Mouse (Mus musculus): ENCODE data around the gene Ptgs1.
A peak's percentile ranks its signal among the peaks of the same experiment; 100 is the strongest.
"Not testable (repeated sequence)": the region's sequence is repeated elsewhere in the genome, so short reads cannot be mapped to it uniquely, and the experiment has no call there.

Gene Ptgs1

DNA sequence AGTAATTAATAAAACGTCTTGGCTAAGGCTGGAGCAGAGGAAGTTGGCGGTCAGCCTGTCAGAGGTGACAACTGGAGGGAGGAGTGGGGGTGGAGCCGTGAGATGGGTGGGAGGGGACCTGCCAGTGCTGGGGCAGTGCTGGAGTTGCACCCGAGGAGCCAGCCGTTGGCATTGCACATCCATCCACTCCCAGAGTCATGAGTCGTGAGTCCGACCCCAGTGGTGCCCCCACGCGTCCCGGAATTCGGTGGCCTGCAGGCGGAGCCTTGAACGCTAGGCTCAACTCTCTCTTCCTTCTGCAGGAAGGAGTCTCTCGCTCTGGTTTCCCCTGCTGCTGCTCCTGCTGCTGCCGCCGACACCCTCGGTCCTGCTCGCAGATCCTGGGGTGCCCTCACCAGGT lies at the start of gene Ptgs1:
Gene Ptgs1, plus strand, starts transcription at position 61 of the 400 bp plus-strand sequence.
- no peak for DNase-seq

DNA sequence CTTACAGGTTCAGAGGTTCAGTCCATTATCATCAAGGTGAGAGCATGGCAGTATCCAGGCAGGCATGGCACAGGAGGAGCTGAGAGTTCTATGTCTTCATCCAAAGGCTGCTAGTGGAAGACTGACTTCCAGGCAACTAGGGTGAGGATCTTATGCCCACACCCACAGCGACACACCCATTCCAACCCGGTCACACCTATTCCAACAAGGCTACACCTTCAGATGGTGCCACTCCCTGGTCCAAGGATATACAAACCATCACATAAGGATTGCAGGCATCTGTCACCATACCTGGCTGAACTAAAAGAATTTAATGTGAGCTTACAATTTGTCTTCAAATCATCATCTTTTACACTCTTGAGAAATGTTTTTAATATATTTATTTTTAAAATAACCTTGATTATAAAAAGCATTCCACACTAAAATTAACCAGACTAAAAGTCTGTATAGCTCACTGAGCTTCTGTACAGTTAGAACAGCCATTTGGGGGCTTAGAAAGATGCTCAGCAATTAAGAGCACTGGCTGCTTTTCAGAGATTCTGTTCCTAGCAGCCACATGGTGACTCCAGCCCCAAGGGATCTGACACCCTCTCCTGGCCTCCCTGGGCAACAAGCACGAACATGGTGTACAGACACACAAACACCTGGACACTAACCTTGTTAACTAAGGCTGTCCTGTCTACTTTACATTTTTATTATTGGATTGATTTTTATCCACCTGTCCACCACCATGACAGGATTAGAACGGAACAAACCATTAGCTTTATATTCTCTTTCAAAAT lies 48.4 kb upstream of the Ptgs1 start:
- DNase-seq, result not testable (repeated sequence)

DNA sequence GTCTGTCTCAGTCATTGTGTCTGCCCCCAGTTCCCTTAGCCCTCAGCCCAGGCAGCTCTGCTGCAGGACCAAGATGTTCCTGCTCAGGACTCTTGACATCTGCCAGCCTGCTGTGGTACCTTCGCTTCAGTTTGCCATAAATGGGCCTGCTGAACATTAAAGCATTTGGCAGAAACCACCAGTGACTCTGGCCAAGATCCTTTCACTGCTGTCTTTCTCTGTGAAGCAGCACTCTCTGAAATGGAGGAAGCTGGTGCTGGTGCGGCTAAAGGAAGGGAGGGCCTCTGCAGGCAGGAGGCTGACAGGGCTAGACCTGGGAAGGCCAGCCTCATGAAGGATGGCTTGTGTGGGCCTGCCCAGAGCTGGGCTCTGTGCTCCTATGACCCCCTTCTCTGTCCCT lies 46.9 kb upstream of the Ptgs1 start:
- DNase-seq, result no peak

DNA sequence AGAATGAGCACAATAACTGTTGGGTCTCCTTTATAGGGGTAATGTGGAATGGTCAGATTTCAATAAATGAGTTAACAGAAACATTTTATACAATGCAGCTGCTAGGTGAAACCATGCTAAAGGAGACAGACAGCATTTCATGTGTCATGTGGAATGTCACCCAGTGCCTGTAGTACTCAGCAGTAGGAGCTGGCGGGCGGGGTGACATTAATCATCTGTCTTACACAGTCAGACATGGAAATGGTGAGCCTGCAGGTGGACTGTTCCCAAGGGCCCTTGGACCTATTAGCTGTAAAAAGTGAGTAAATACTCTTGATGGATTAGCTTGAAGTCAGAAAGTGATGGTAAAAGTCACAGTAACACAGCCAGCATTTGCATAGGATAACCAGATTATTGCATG lies 46.0 kb upstream of the Ptgs1 start:
- no peak for DNase-seq

DNA sequence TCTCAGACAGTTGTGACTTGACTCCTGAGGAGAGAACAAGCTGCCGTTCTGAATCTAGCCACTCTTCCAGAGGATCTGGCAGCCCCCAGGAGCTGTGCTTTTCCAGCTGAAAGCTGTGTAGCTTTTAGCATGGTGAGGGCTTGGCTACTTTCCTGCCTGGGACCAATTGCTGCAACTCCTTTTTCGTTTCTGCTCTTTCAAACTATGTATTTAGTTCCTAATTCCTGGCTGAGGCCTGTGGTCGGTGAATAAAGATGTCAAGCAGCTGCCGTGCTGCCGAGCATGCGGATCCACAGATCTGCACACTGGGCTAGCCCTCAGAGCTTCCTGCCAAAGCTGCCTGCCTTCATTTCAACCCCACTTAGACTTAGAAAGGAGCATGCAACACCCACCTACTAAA lies 45.4 kb upstream of the Ptgs1 start:
- no peak for DNase-seq

DNA sequence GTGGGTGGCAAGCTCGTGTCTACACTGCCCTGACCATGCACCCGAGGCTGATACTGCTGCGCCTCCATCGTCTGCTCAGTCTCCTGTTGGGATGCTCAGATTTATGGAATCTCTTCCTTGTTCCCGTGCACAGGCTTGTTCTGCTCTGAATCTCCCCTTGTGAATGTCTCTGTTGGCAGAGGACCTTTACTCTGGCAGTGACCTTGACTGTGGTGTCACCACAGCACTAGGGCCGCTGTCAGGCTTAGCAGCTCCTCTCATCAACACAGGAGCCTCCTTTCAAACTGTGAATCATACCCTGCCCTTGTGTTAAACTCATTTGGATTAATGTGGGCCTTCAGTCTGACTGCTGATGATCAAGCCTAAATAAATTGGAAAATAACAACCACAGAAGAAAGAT lies 41.0 kb upstream of the Ptgs1 start:
- not testable (repeated sequence) for DNase-seq

DNA sequence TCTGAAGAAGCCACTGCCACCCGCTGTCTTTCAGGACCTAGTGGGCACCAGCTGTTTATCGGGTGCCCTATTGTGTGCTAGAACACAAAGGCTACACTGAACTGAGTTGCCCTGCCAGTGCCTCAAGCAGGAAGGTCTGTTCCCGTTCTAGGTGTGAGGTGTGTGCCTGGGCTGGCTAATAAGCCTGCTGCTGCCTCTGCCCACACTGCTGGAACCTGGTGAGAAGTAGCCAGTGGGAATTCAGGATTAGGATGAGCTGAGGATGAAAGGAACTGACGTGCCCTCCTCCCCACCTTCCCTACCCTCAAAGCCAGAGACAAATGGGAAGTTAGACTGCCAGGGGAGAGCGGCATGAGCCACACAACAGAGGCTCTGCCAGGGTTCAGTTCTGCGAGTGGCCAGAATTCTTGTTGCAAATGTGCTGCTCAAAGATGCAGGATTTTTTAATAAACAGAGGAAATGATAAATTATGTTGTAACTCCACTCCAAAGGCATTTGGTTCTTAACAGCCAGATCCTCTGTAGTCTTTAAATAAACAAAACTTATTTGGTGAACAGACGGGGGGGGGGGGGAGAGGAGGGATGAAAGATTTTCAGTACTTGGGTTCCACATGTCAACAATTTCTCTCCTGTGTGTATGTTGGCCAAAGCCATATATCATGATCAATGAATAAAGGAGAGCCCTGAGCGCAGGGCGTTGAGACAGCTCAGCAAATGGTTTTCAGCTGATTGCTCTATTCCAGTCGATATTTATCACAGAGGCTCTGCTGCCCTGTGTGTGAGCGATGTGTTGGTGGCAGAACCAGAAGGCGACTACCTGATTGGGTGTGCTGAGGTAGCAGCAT lies 38.9 kb upstream of the Ptgs1 start:
- DNase-seq, result no peak

DNA sequence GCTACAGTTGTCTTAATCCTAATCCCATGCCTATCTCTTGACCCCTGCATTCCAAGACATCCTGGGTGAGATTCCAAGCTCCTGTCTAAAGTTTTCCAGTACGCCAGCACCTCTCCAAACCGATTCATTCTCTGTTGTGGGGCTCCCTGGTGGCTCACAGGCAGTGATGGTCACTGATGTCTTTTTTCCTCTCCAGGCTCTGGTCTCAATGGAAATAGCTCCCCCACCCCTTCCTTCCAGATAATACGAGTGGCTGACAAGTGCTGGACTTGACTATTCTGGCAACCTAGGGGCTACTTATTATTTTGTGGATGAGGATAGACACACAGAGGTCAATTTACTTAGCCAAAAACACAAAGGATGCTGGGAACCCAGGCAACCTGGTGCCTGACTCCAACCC lies 33.2 kb upstream of the Ptgs1 start:
- DNase-seq, result no peak

DNA sequence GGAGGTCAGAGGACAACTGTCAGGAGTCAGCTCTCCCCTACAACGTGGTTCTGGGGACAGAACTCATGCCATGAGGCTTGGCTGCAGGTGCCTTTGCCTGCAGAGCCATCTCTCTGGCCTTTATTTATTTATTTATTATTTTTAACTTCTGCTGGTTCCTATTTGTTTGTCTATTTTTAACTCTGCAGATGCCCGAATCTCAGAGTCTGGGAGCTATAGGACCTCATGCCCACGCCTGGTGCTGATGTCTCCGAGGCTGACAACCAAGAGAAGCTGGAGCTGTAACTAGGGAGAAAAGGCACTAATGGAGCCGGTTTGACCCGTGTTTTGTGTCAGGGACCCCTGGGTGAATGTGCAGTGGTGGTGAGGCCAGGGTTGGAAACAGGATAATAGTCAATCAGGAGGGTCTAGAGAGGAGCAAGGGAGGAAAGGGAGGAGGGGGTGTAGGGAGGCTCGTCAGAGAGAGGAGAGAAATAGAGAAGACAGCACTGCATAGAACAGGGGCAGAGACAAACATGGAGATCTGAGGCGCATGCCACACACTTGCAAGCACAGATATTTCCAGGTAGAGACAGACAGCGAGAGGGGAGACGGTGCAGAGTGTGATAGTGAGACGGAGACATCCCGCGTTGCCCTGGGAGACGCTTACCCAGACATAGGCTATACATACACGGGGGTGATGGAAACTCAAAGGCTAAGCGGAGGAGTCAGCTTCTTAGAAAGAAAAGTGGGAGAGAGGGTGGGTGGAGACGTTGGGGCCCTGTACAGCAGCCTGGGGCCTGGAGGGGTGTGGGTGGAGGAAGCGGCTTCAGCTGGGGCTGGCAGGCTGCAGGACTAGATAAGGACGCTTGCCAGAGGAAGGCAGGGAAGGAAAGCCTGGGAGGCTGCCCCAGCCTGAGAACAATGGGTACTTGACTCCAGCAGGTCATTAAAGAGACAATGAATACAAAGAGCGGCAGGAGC lies 32.0 kb upstream of the Ptgs1 start:
- DNase-seq, result no peak

DNA sequence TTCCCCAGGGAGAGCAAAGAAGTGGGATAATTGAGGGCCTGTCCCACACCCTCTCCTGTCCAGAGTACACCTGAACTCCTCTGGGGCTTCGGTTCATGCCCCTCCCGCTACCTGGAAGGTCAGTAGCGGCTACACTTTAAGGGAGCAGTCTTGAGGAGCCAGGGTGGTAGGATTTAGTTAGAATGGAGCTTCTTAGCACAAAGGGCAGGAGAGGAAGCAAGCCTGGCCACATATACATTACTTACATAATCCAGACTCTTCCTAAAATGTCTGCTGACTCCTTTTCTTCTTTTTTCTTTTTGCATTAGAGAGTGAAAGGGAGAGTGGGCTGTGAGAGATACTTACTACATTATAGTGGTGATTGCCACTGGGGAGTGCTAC lies 31.4 kb upstream of the Ptgs1 start:
- no peak for DNase-seq

DNA sequence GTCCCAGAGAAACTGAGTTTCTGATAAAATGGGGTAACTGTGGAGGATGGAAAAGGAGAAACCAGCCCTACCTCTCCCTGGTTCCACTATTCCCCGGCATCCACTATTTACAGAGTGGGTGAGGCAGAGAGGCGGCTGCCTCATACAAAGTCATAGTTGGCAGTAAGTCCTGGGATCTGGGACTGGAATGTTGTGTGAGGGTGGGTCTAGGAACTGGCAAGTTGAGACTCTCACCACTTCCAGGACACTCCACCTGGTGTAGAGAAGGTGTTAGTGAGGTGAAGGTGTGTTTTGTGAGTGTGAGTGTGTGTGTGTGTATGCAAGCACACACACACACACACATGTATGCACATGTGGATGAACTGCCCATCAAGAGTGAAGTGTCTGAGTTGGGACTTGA lies 29.4 kb upstream of the Ptgs1 start:
- no peak for DNase-seq

DNA sequence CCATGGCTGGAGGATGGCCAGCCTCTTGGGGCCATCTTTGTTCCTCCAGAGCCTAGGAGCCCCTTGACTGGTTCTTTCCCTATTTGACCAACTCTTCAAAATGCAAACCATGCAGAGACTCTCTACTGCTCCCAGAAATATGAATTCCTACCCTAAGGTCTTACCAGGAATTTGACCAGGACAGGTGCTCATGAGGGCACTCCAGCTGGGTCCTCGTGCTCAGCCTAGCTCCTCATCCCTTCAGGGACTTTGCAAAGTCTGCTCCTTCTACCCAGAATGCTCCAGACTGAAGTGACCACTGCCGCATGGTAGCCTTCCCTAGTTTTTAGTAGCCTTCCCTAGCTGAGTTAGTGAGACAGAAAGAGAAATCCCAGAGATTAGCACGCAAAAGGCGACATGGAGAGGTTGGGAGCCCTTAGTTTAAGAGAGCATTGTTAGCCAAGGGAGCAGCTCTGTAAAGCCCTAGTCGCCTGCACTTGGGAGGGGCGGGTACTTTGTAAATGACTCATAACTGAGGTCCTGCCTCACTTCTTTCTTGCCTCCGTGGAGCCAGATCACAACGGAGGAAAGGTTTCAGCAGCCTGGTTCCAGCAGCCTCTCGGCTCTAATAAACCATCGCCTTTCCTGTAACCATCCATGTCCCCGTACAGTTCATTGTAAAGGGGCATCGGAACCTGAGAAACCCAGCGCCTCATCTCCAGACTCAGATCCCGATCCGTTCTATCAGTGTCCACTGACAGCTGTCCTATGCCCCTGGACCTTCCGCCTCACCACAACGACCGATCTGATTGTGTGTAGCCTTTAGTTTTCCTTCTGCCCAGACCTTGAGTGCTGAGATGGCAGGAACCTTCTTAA lies 28.2 kb upstream of the Ptgs1 start:
- no peak for DNase-seq

DNA sequence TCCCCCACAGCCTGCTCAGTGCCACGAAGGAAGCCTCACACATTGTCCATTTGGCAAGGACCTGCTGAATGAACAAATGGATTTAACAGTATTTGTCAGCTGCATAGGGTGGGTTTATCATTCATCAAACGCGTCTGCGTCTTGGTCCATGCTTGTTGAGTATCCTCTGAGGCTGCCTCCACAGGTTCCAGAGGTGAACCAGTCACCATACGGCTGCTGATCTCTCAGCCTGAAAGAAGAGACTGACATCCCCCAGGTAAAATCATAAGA lies 27.7 kb upstream of the Ptgs1 start:
- DNase-seq, result no peak

DNA sequence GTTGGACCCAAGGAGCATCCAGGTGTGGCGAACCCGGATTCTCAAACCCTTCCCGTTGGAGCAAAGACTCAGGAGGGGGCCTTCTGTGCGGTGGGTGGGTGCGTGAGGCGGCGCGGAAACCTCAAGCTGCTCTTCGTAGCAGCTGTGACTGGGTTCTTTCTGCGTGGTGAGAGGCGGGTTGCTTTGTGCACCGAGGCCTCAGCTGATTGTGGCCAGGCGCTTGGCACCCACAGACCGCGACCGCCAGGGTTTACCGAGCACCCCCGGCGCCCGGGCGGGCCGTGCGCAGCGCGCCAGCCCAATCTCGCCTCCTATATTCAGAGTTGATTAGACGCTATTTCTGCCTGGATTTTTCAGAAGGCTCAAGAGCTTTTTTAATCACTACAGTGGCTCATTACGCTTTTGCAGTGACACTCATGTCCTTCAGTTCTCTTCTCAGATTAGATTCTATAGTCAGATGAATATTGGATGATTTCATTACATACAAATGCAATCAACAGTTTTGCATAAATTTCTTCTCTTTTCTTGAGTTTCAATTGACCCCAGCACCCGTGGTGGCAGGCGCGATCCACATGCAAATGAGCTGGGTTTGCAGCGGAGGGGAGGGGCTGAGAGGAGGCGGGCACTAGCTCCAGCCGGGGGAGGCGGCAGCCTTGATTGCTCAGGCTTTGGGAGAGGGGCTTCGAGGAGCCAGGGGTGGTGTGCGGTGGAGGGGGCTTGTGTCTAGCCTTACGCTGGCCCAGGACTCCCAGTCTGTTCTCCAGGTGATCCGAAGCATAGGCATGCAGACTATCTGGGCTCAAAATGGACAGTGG lies 27.0 kb upstream of the Ptgs1 start:
- DNase-seq, result peak in 1 of 2 experiments; percentile 20

DNA sequence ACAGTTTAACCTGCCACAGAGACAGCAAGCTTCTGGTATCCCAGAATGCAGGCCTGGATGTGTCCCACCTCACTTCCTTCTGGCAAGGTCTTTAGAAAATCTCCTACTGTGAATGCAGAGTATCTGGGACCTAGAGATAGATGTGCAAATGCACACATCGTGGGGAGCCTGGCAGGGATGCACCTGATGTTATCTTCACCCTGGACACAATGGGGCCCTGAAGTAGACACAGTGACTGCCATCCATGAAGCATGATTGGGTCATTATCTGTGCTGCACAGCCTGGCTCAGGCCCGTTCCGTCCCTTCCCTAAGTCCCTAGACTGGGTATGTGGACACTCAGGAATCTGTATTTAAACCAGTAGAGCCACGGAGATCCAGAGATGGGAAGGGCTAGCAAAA lies 25.6 kb upstream of the Ptgs1 start:
- no peak for DNase-seq

DNA sequence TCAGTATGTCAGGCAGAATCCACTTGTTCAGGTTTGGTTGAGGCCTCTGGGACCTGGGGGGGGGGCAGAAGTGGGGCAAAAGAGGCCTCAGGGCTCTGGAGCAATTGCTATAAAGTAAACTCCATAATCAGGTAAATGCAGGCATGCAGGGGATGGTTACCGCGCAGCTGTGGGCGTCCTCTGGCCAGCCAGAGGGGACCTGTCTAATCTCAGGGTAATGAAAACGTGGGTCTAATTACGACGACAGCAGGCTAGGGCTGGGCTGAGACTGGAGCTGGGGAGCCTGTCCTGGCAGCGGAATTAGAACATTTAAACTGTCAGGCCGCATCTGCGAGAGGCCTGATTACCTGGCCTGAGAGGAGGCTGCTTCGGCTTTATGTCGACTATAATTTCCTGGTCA lies 23.2 kb upstream of the Ptgs1 start:
- no peak for DNase-seq

DNA sequence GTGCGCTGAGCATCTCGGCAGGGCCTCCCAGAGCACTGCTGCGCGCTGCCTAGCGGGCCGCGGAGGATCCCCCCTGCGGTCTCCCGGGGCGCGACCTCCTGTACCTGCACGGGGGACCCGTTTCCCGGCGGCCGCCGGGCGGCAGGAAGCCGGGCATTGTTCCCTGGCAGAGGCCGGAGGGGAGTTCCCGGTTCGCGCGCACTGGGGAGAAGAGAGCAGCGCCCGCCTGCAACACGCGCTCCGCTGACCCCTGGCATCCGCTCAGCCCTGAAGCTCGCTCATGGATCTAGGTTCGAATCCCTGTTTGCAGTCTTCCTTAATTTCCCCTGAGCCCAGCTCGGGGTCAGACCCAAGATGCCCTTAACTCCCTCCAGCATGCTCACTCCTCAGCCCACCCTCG lies 19.4 kb upstream of the Ptgs1 start:
- no peak for DNase-seq

DNA sequence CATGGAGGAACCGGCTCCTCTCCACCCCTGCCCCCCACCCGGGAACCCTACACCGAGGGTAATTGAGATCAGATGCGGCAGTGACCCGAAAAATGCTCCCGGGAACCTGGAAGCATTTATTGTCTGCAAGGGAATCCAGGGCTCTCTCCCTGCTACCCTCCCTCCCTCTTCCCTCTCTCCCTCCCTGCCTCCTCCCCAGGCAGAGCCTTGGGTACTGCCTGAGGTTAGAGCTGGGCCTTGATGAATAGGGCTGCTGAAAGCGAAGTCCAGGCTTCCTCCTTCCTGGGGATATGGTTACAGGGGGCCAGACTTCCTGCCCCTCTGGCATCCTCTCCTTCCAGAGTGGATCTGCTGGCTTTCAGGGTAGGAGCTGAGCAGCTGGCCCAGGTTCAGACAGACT lies 18.4 kb upstream of the Ptgs1 start:
- DNase-seq, result no peak

DNA sequence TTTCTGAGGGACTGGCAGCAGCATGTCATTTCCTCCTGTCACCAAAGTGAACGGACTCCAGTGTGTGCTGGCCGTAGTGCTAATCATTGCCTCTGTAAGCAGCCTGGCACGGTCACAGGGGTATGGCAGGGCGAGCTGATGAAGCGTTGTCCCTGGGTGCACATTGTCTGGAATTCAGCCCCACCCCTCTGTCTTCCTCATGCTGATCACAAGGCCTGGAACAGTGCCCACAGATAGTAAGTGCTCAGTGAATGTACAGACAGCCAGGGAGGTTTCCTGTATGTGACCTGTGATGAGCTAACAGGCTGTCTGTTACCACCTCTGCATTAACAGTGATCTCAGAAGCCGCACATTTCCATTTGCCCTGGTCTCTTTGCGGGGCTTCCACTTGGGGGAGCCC lies 17.1 kb upstream of the Ptgs1 start:
- DNase-seq, result no peak

DNA sequence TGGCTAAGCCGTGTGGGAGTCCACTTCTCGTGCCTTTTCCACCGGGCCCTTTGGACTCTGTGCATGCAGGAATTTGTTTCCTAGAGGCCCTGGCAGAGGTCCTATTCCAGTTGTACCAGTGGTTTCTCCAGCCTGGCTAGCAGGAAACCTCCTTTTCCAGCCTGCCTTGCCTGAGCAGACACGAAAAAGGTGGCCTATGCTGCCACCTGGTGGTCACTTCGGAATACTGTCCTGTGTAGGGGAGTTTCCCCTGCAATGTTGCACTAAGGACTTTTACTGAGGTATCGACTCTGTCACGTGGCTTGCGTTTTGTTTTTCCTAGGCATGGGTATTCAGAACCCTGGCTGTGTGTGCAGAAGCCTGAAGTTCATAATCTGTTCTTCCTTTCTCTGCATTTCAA lies 16.2 kb upstream of the Ptgs1 start:
- peak; percentile 80 to 84 for DNase-seq

DNA sequence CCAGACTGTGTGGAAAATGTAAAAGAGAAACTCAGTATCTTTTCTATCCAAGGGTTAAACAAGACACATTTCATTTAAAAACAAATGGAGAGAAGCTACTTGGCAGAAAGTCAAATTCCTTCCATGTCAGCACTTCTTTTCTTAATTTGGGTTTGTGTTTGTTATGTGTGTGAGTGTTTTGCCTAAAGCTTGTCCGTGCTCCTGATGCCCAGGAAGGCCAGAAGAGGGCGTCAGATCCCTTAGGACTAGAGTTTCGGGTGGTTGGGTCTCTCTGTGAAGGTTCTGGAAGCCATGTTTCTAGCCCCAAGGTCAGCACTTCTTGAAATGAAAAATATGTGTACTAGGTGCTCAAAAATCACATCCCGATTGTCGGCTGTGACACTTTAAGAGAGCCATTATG lies 15.8 kb upstream of the Ptgs1 start:
- no peak for DNase-seq
